Mouse (Mus musculus) forebrain, embryonic 12.5 days (tissue): ENCODE measurements around the gene Morn4. TPM values are rescaled to one million over a fixed set of nuclear protein-coding genes. Genes with fewer than 3 reads are reported as not detected.

ENCODE experiments used
- ATAC-seq: fragments of 200-750 bp; cut with Nextera tagmentation; 2 replicates; pipeline ENCODE4 v1.8.0; 2017; ENCODE audit warnings: moderate TSS enrichment; ENCODE audit not compliant: low FRiP score
- H3K27ac ChIP-seq: fragments of 300-500 bp; sonication (generic); 2 replicates; pipeline ENCODE4 v1.5.1; 2016; ENCODE audit warnings: mild to moderate bottlenecking
- H3K27me3 ChIP-seq: fragments of 300-500 bp; sonication (generic); 2 replicates; pipeline ENCODE4 v1.6.1; 2016; ENCODE audit warnings: mild to moderate bottlenecking
- H3K36me3 ChIP-seq: fragments of 300-500 bp; sonication (generic); replicated peaks from 2 replicates; pipeline ENCODE4 v1.6.1; 2016; ENCODE audit warnings: mild to moderate bottlenecking
- H3K4me1 ChIP-seq: fragments of 300-500 bp; sonication (generic); 2 replicates; pipeline ENCODE4 v1.6.1; 2016
- H3K4me2 ChIP-seq: fragments of 300-500 bp; sonication (generic); 2 replicates; pipeline ENCODE4 v1.6.1; 2016; ENCODE audit warnings: mild to moderate bottlenecking, moderate library complexity
- H3K4me3 ChIP-seq: fragments of 300-500 bp; sonication (generic); replicated peaks from 2 replicates; pipeline ENCODE4 v1.5.1; 2016; ENCODE audit warnings: mild to moderate bottlenecking
- H3K9ac ChIP-seq: fragments of 300-500 bp; sonication (generic); 2 replicates; pipeline ENCODE4 v1.6.1; 2016; ENCODE audit warnings: mild to moderate bottlenecking
- H3K9me3 ChIP-seq: fragments of 300-500 bp; sonication (generic); 2 replicates; pipeline ENCODE4 v1.6.1; 2016
- WGBS: fragments of 180-500 bp; shearing (Covaris S2); methylation state at CpG from one replicate; pipeline ENCODE4 v1.1.7; 2016; 5-methylcytosine and 5-hydroxymethylcytosine counted together
- polyA plus RNA-seq: library from polyadenylated mRNA; unstranded; fragments of >200 nt; fragmentation: Nextera tagmentation; extraction: Ambion mirVana; gene quantifications from 2 replicates; pipeline ENCODE4 v1.2.1, GENCODE M21; 2016

Gene Morn4
- polyA plus RNA-seq, 1 experiment from 2014 or later, result 73.4 TPM

- 0 out of 2 replicates have a peak, but pooled peaks cover 3% of the 10 kb centered on the region for H3K36me3 ChIP-seq
- no peaks in the 10 kb centered on the region for H3K4me1 ChIP-seq
- WGBS, result 66% methylated on average over 19 of the region's 19 CpGs
- H3K27ac ChIP-seq, result no peak within 1 kb of the TSS
- no peak within 1 kb of the TSS for H3K9ac ChIP-seq
- H3K4me2 ChIP-seq, result no peak within 1 kb of the TSS
- no peaks in the 10 kb centered on the region for H3K9me3 ChIP-seq
- no peak within 1 kb of the TSS for H3K4me3 ChIP-seq
- ATAC-seq, result peak; percentile 84; the same call in 1 of the 2 replicates
- H3K27me3 ChIP-seq, result 0 out of 2 replicates have a peak, but pooled peaks cover 5% of the 10 kb centered on the region
Measured at GRCm38 (mm10) chr19:42035456-42036248, 50.5 kb downstream of the Morn4 start, which contains the start of gene Ankrd2. Gene Ankrd2 (plus strand): TSS chr19:42036000.

GRCm38 (mm10) chr19:42034881-42035455, 51.2 kb downstream of the Morn4 start:
- Histone ChIP-seq H3K9ac (no peak overlapping the region), H3K36me3 (0 out of 2 replicates have a peak, but pooled peaks cover 3% of the 10 kb centered on the region), H3K27me3 (0 out of 2 replicates have a peak, but pooled peaks cover 3% of the 10 kb centered on the region), H3K4me1 (no peaks in the 10 kb centered on the region), H3K4me2 (no peak overlapping the region), H3K27ac (no peak overlapping the region), H3K9me3 (no peaks in the 10 kb centered on the region), H3K4me3 (no peak overlapping the region)
- 63% methylated on average over 11 of the region's 11 CpGs for WGBS
- ATAC-seq, result no peak

DNA sequence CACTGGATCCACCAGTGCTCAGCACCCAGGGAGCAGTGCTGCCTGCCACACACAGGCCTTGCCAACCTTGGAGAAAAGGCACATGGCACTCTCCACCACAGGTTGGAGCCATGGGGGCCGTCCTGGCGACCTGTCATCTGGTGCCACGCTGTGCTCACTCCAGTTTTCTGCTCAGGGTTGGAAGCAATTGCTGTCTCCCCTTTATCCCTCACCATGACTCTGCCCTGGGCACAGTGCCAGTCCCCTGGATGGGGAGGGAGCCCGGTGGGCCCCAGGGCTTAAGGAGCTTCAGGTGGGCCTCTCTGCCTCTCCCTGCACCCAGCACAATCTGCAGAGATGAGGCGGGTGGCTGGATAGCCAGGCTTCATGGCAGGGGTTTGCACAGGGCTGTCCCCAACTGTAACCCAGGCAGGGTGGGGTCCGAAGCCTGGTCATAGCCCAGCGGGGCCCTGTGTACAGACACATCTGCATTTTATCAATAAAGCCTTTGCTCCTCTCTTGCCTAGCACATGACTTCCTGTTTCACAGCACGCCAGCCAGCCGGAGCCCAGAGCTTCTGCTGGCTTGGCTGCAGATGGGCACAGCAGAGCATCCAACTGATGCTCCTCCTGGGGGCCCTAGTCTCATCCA, 51.9 kb downstream of the Morn4 start:
- Histone ChIP-seq H3K4me1 (no peaks in the 10 kb centered on the region), H3K36me3 (0 out of 2 replicates have a peak, but pooled peaks cover 3% of the 10 kb centered on the region), H3K9ac (no peak overlapping the region), H3K4me2 (no peak overlapping the region), H3K9me3 (no peaks in the 10 kb centered on the region), H3K4me3 (no peak overlapping the region), H3K27me3 (no peaks in the 10 kb centered on the region), H3K27ac (no peak overlapping the region)
- 74% methylated on average over 9 of the region's 9 CpGs for WGBS
- no peak for ATAC-seq

DNA sequence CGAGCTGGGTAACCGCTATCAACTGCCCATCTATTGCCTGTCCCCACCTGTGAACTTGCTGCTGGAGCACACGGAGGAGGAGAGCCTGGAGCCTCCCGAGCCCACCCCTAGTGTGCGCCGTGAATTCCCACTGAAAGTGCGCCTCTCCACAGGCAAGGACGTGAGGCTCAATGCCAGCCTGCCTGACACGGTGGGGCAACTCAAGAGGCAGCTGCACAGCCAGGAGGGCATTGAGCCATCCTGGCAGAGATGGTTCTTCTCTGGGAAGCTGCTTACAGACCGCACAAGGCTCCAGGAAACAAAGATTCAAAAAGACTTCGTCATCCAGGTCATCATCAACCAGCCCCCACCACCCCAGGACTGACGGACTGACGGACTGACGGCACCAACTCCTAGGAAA, 52.5 kb downstream of the Morn4 start:
- Histone ChIP-seq H3K4me2 (no peak overlapping the region), H3K9me3 (no peaks in the 10 kb centered on the region), H3K4me3 (no peak overlapping the region), H3K27me3 (no peaks in the 10 kb centered on the region), H3K4me1 (no peaks in the 10 kb centered on the region), H3K9ac (no peak overlapping the region), H3K27ac (no peak overlapping the region), H3K36me3 (0 out of 2 replicates have a peak, but pooled peaks cover 3% of the 10 kb centered on the region)
- ATAC-seq, result no peak
- 83% methylated on average over 14 of the region's 14 CpGs for WGBS

- H3K36me3 ChIP-seq, result 0 out of 2 replicates have a peak, but pooled peaks cover 3% of the 10 kb centered on the region
- H3K9ac ChIP-seq, result no peak overlapping the region
- H3K27me3 ChIP-seq, result no peaks in the 10 kb centered on the region
- WGBS, result 88% methylated on average over 5 of the region's 5 CpGs
- no peak overlapping the region for H3K27ac ChIP-seq
- H3K4me1 ChIP-seq, result no peaks in the 10 kb centered on the region
- no peaks in the 10 kb centered on the region for H3K9me3 ChIP-seq
- no peak for ATAC-seq
- no peak overlapping the region for H3K4me2 ChIP-seq
- no peak overlapping the region for H3K4me3 ChIP-seq
Measured at GRCm38 (mm10) chr19:42031112-42031511, 55.0 kb downstream of the Morn4 start.

DNA sequence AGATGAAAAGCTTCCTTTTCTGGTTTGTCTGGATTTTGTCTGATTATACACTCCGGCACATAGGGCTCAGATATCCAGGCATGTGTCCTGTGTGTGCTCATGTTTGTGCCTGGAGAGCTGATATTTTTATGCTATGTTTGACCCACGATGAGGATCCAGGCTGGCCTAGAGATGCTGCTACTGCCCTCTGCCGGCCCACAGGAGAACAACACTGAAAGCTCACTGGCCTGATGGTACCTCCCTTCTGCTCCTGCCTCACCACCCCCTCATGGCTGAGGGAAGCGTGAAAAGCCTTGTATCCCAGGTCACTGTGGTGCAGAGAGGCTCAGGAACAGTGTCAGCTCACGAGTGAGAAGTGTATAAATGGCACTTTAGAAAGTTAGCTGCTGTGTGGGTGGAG, 60.0 kb downstream of the Morn4 start:
- H3K4me2 ChIP-seq, result no peak overlapping the region
- peak; percentile 53; the same call in 1 of the 2 replicates for ATAC-seq
- H3K27me3 ChIP-seq, result no peaks in the 10 kb centered on the region
- no peaks in the 10 kb centered on the region for H3K9me3 ChIP-seq
- H3K4me1 ChIP-seq, result no peaks in the 10 kb centered on the region
- H3K36me3 ChIP-seq, result no peaks in the 10 kb centered on the region
- H3K9ac ChIP-seq, result no peak overlapping the region
- H3K27ac ChIP-seq, result no peak overlapping the region
- WGBS, result 11% methylated on average over 5 of the region's 5 CpGs
- H3K4me3 ChIP-seq, result no peak overlapping the region

Other genes with a start within 250 kb of the Morn4 start
- 19.3 and 22.7 TPM in 2 replicates for gene Frat2, start 238.2 kb downstream of the Morn4 start, polyA plus RNA-seq
- 24.3 and 28.1 TPM in 2 replicates for gene Rrp12, start 190.2 kb downstream of the Morn4 start, polyA plus RNA-seq
- 621 and 639 TPM in 2 replicates for gene Pgam1, start 174.4 kb downstream of the Morn4 start, polyA plus RNA-seq
- gene Exosc1, start 152.9 kb downstream of the Morn4 start, polyA plus RNA-seq, result 77.7 and 83.2 TPM in 2 replicates
- gene Zdhhc16, start 152.9 kb downstream of the Morn4 start, polyA plus RNA-seq, result 79.5 and 82.5 TPM in 2 replicates
- 32.2 and 36.7 TPM in 2 replicates for gene Mms19, start 105.2 kb downstream of the Morn4 start, polyA plus RNA-seq
- gene Ubtd1, start 104.6 kb downstream of the Morn4 start, polyA plus RNA-seq, result 7.1 and 7.8 TPM in 2 replicates
- 0.28 and 0.49 TPM in 2 replicates for gene Ankrd2, start 50.4 kb downstream of the Morn4 start, polyA plus RNA-seq
- gene Hoga1, start 40.7 kb downstream of the Morn4 start, polyA plus RNA-seq, result 1.1 and 1.5 TPM in 2 replicates
- gene 4933411K16Rik, start 34.1 kb downstream of the Morn4 start, polyA plus RNA-seq, result 0.14 TPM in 2 replicates
- gene Pi4k2a, start 4.1 kb upstream of the Morn4 start, polyA plus RNA-seq, result 31.0 and 32.0 TPM in 2 replicates
- gene Avpi1, start 42.7 kb upstream of the Morn4 start, polyA plus RNA-seq, result 10.4 and 10.5 TPM in 2 replicates
- gene Marveld1, start 61.0 kb upstream of the Morn4 start, polyA plus RNA-seq, result 3.5 and 4.2 TPM in 2 replicates
- 42.9 and 47.3 TPM in 2 replicates for gene Zfyve27, start 77.6 kb upstream of the Morn4 start, polyA plus RNA-seq
- 0.13 and 0.17 TPM in 2 replicates for gene Sfrp5, start 115.9 kb upstream of the Morn4 start, polyA plus RNA-seq
- gene Golga7b, start 161.2 kb upstream of the Morn4 start, polyA plus RNA-seq, result 6.6 and 7.1 TPM in 2 replicates